36 mouse cellular contexts compared by ENCODE assay signal in the genomic region with DNA sequence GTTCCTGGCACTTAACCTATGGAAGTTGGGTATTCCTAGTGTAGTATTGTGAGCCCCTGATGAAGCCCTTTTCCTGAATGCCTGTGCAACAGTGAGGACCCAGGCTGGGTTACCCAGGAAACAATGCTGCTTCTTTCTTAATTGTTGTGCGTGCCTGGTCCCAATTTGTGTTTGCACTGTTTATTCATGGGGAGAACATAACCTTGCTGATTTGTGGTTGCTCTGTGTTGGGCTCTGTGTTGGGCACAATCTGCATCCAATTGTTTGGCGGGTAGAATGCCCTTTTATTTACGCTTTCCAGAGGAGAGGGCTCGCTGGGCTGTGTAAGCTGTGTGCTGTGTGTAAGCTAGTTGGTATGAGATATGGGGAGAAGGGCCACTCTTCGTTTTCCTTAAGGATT. TPM values are rescaled to one million over a fixed set of nuclear protein-coding genes. Genes with fewer than 3 reads are reported as not detected.
DNase-seq lines count a peak whose midpoint lies in the region; ATAC-seq and TF ChIP-seq lines count a peak whose summit lies in the region.
"Had no signal": no experiment of that assay in that cellular context is flagged by ENCODE, and none has a peak within 500 bp of the region (broad histone marks: within the 10 kb centered on the region; RNA-seq: fewer than 3 reads in every experiment).

No protein-coding gene starts in this region.

- intact Hi-C loops in heart, postnatal 25 days (cut with DNase I) = no loop called here

- no peak for TF ChIP-seq CTCF in G1E (IDR thresholded peaks at IDR 0.05; ENCODE audit: low read depth, low read length)

- DNase-seq in heart, embryonic 10.5 days (ENCODE audit: low spot score) = peak; percentile 68
- no peak for DNase-seq in heart, postnatal 25 days (ENCODE audit: low spot score)
- no peak for DNase-seq in G1E (ENCODE audit: low spot score)
- peak; percentile 85 for DNase-seq in brain, adult 2 months (ENCODE audit: low read depth, low spot score)
- DNase-seq in adrenal gland, postnatal 14 days = no peak
- DNase-seq in heart, adult 11 months = no peak
- DNase-seq: adrenal gland, adult 8-10 months; B cell, adult 2 months; cerebellum, adult 18-20 months; cerebellum, postnatal 10 days; forebrain, postnatal 0 days; gastrocnemius, postnatal 25 days; heart, adult 18-20 months; kidney, adult 9 months; kidney, postnatal 10 days; right cerebral cortex, postnatal 25 days; thymus, postnatal 14 days had no signal

- H3K27ac ChIP-seq in heart, embryonic 10.5 days = no peak overlapping the region
- peak overlapping the region; percentile 45 for H3K27ac ChIP-seq in liver, embryonic 15.5 days (replicated peaks)
- H3K27ac ChIP-seq: forebrain, embryonic 12.5 days; hindbrain, embryonic 14.5 days; limb, embryonic 10.5 days; limb, embryonic 15.5 days; lung, embryonic 15.5 days; midbrain, embryonic 10.5 days; midbrain, embryonic 15.5 days; neural tube, embryonic 15.5 days; stomach, embryonic 15.5 days had no signal

- WGBS in heart, embryonic 10.5 days = 84% methylated on average over 5 of the region's 5 CpGs
- WGBS in liver, embryonic 15.5 days (ENCODE audit: insufficient replicate concordance) = 89% methylated on average over 5 of the region's 5 CpGs

- no peak overlapping the region for H3K4me3 ChIP-seq in heart, embryonic 10.5 days
- peak overlapping the region; percentile 55; the same call in 1 of the 2 replicates for H3K4me3 ChIP-seq in G1E (ENCODE audit: low read depth, low read length)
- peak overlapping the region; percentile 23 for H3K4me3 ChIP-seq in liver, embryonic 15.5 days (replicated peaks)
- H3K4me3 ChIP-seq: forebrain, embryonic 12.5 days; heart, embryonic 12.5 days; limb, embryonic 10.5 days; limb, embryonic 15.5 days; lung, embryonic 15.5 days; midbrain, embryonic 10.5 days; midbrain, embryonic 15.5 days; neural tube, embryonic 15.5 days; stomach, embryonic 15.5 days had no signal

- peaks cover 8% of the 10 kb centered on the region; the same call in 1 of the 2 replicates for H3K4me1 ChIP-seq in heart, embryonic 10.5 days
- H3K4me1 ChIP-seq in G1E (ENCODE audit: insufficient read depth, low read depth, low read length) = peaks cover 70% of the 10 kb centered on the region
- H3K4me1 ChIP-seq in liver, embryonic 15.5 days (replicated peaks) = peaks cover 71% of the 10 kb centered on the region
- H3K4me1 ChIP-seq: forebrain, embryonic 12.5 days; limb, embryonic 10.5 days; limb, embryonic 15.5 days; lung, embryonic 15.5 days; midbrain, embryonic 10.5 days; midbrain, embryonic 15.5 days; neural tube, embryonic 15.5 days; stomach, embryonic 15.5 days had no signal

- peak overlapping the region; percentile 3; the same call in 1 of the 2 replicates for H3K9ac ChIP-seq in liver, embryonic 15.5 days
- H3K9ac ChIP-seq: forebrain, embryonic 12.5 days; forebrain, postnatal 0 days; heart, embryonic 12.5 days; hindbrain, embryonic 14.5 days; limb, embryonic 15.5 days; lung, embryonic 15.5 days; midbrain, embryonic 15.5 days; neural tube, embryonic 15.5 days; stomach, embryonic 15.5 days had no signal

- H3K27me3 ChIP-seq in heart, embryonic 10.5 days (ENCODE audit: insufficient read depth, poor library complexity, severe bottlenecking) = no peaks in the 10 kb centered on the region
- no peaks in the 10 kb centered on the region for H3K27me3 ChIP-seq in G1E (ENCODE audit: insufficient read depth, low read length)
- no peaks in the 10 kb centered on the region for H3K27me3 ChIP-seq in liver, embryonic 15.5 days
- H3K27me3 ChIP-seq: forebrain, embryonic 12.5 days; heart, embryonic 12.5 days; limb, embryonic 15.5 days; lung, embryonic 15.5 days; midbrain, embryonic 15.5 days; neural tube, embryonic 15.5 days; stomach, embryonic 15.5 days had no signal

- ATAC-seq in G1E (ENCODE audit: extremely low read depth, insufficient number of reproducible peaks, low FRiP score, poor library complexity, severe bottlenecking) = no peak
- ATAC-seq in liver, embryonic 15.5 days (ENCODE audit: insufficient read depth) = no peak
- ATAC-seq: forebrain, postnatal 0 days; intestine, postnatal 0 days; midbrain, embryonic 15.5 days had no signal

- H3K4me2 ChIP-seq in liver, embryonic 15.5 days = peak overlapping the region; percentile 67
- H3K4me2 ChIP-seq: forebrain, embryonic 12.5 days; heart, embryonic 12.5 days; hindbrain, embryonic 14.5 days; limb, embryonic 15.5 days; lung, embryonic 15.5 days; midbrain, embryonic 15.5 days; neural tube, embryonic 15.5 days; stomach, embryonic 15.5 days had no signal

- no peaks in the 10 kb centered on the region for H3K9me3 ChIP-seq in heart, embryonic 10.5 days
- no peaks in the 10 kb centered on the region for H3K9me3 ChIP-seq in G1E (replicated peaks)
- H3K9me3 ChIP-seq in liver, embryonic 15.5 days (replicated peaks) = no peaks in the 10 kb centered on the region
- H3K9me3 ChIP-seq: forebrain, embryonic 12.5 days; heart, embryonic 12.5 days; limb, embryonic 10.5 days; limb, embryonic 15.5 days; lung, embryonic 15.5 days; midbrain, embryonic 10.5 days; midbrain, embryonic 15.5 days; neural tube, embryonic 15.5 days; stomach, embryonic 15.5 days had no signal

- peaks cover 57% of the 10 kb centered on the region for H3K36me3 ChIP-seq in heart, embryonic 10.5 days
- H3K36me3 ChIP-seq in G1E (replicated peaks) = peaks cover 79% of the 10 kb centered on the region
- H3K36me3 ChIP-seq in liver, embryonic 15.5 days (replicated peaks) = peaks cover 88% of the 10 kb centered on the region

RNA-seq across cellular contexts. Expression of a gene that starts 7.4 kb away (rescaled TPM):
- 63.5 and 89.9 TPM in 2 replicates for polyA plus RNA-seq in heart, embryonic 10.5 days (2016; fragmentation: Nextera tagmentation; extraction: Ambion mirVana)
- 10 to 100 TPM; 35.3 to 40.8 TPM for total RNA-seq in heart, postnatal 25 days (2021)
- 1,587 and 1,720 TPM in 2 replicates for total RNA-seq in G1E (2014; fragmentation: Nextera tagmentation)
- 291 and 297 TPM in 2 replicates for total RNA-seq in G1E (2017)
- 261 and 266 TPM in 2 replicates for polyA plus RNA-seq in G1E (2012)
- polyA plus RNA-seq in liver, embryonic 15.5 days (2015; fragmentation: Nextera tagmentation; extraction: Ambion mirVana) = 496 and 576 TPM in 2 replicates
- total RNA-seq in adrenal gland, postnatal 14 days (2021) = 20.5 and 27.8 TPM in 2 replicates

RNA-seq across cellular contexts. Expression of a gene that starts 39.0 kb away (rescaled TPM):
- not detected in 2 replicates for polyA plus RNA-seq in heart, embryonic 10.5 days (2016; fragmentation: Nextera tagmentation; extraction: Ambion mirVana)
- total RNA-seq in heart, postnatal 25 days (2021) = not detected
- not detected in 2 replicates for total RNA-seq in G1E (2014; fragmentation: Nextera tagmentation)
- 0.11 and 0.17 TPM in 2 replicates for total RNA-seq in G1E (2017)
- polyA plus RNA-seq in G1E (2012) = not detected in 2 replicates
- polyA plus RNA-seq in liver, embryonic 15.5 days (2015; fragmentation: Nextera tagmentation; extraction: Ambion mirVana) = not detected in 2 replicates
- not detected in 2 replicates for total RNA-seq in adrenal gland, postnatal 14 days (2021)
- total RNA-seq: adrenal gland, adult 8-10 months; common myeloid progenitor, adult 5-6 weeks; forebrain, postnatal 0 days; gastrocnemius, postnatal 25 days; heart, adult 18-20 months; hematopoietic stem cell, adult 5-6 weeks; left cerebral cortex, postnatal 10 days; megakaryocyte progenitor cell, adult 5-6 weeks had no signal
- polyA plus RNA-seq: embryonic facial prominence, embryonic 11.5 days; forebrain, embryonic 12.5 days; forebrain, postnatal 0 days; heart, embryonic 12.5 days; heart, postnatal 0 days; hindbrain, embryonic 14.5 days; intestine, postnatal 0 days; large intestine, adult 2 months; limb, embryonic 10.5 days; limb, embryonic 15.5 days; lung, embryonic 15.5 days; midbrain, embryonic 10.5 days; midbrain, embryonic 15.5 days; neural tube, embryonic 15.5 days; stomach, embryonic 15.5 days had no signal

RNA-seq across cellular contexts. Expression of a gene that starts 41.4 kb away (rescaled TPM):
- polyA plus RNA-seq in heart, embryonic 10.5 days (2016; fragmentation: Nextera tagmentation; extraction: Ambion mirVana) = not detected in 2 replicates
- total RNA-seq in heart, postnatal 25 days (2021) = not detected
- total RNA-seq in G1E (2014; fragmentation: Nextera tagmentation) (not detected in 2 replicates), G1E (2017) (0.11 and 0.12 TPM in 2 replicates)
- not detected in 2 replicates for polyA plus RNA-seq in G1E (2012)
- polyA plus RNA-seq in liver, embryonic 15.5 days (2015; fragmentation: Nextera tagmentation; extraction: Ambion mirVana) = 0.05 and 0.12 TPM in 2 replicates
- total RNA-seq in adrenal gland, postnatal 14 days (2021) = not detected in 2 replicates
- total RNA-seq: adrenal gland, adult 8-10 months; common myeloid progenitor, adult 5-6 weeks; gastrocnemius, postnatal 25 days; heart, adult 18-20 months; hematopoietic stem cell, adult 5-6 weeks; left cerebral cortex, postnatal 10 days had no signal
- polyA plus RNA-seq: embryonic facial prominence, embryonic 11.5 days; forebrain, postnatal 0 days; heart, embryonic 12.5 days; hindbrain, embryonic 14.5 days; limb, embryonic 10.5 days; limb, embryonic 15.5 days; neural tube, embryonic 15.5 days had no signal

RNA-seq across cellular contexts. Expression of a gene that starts 50.2 kb away (rescaled TPM):
- polyA plus RNA-seq in heart, embryonic 10.5 days (2016; fragmentation: Nextera tagmentation; extraction: Ambion mirVana) = 106 TPM in 2 replicates
- 10 to 100 TPM; 55.7 to 59.6 TPM for total RNA-seq in heart, postnatal 25 days (2021)
- total RNA-seq in G1E (2014; fragmentation: Nextera tagmentation) = 93.5 and 94.2 TPM in 2 replicates
- 17.4 and 18.5 TPM in 2 replicates for total RNA-seq in G1E (2017)
- 2.2 and 3.3 TPM in 2 replicates for polyA plus RNA-seq in G1E (2012)
- 24.6 and 25.4 TPM in 2 replicates for polyA plus RNA-seq in liver, embryonic 15.5 days (2015; fragmentation: Nextera tagmentation; extraction: Ambion mirVana)
- total RNA-seq in adrenal gland, postnatal 14 days (2021) = 68.9 and 82.2 TPM in 2 replicates

Comparison
In these comparisons a context has a peak if more than half of its experiments do, and no peak if none do; other contexts are left out.
1. DNase-seq: peak in heart, embryonic 10.5 days (single experiment) and brain, adult 2 months (single experiment); none in heart, postnatal 25 days (single experiment), G1E (single experiment), adrenal gland, postnatal 14 days (single experiment) and heart, adult 11 months (single experiment).
2. RNA of a gene that starts 7.4 kb away (total RNA-seq): 291 to 1,720 TPM in G1E; 35.3 to 40.8 TPM in heart, postnatal 25 days and 20.5 to 27.8 TPM in adrenal gland, postnatal 14 days; every median in the first group is over 4 times any median in the second.